Mouse (Mus musculus) forebrain, embryonic 10.5 days (tissue): ENCODE data around the gene Foxa3. TPM values are rescaled to one million over a fixed set of nuclear protein-coding genes. Genes with fewer than 3 reads are reported as not detected.
"Not testable (repeated sequence)": the region's sequence is repeated elsewhere in the genome, so short reads cannot be mapped to it uniquely, and the experiment has no call there.

Experiments
- DNase-seq: peaks from one replicate; pipeline ENCODE4 v3.0.0-alpha.2; 2017; ENCODE audit warnings: low spot score; ENCODE audit errors: extremely low spot score
- H3K27ac ChIP-seq: fragments of 300-500 bp; sonication (generic); 2 replicates; pipeline ENCODE4 v1.5.1; 2016; ENCODE audit warnings: mild to moderate bottlenecking
- H3K27me3 ChIP-seq: fragments of 300-500 bp; sonication (generic); 2 replicates; pipeline ENCODE4 v1.6.1; 2016; ENCODE audit warnings: mild to moderate bottlenecking; ENCODE audit not compliant: poor library complexity, severe bottlenecking
- H3K36me3 ChIP-seq: fragments of 300-500 bp; sonication (generic); replicated peaks from 2 replicates; pipeline ENCODE4 v1.6.1; 2016; ENCODE audit warnings: mild to moderate bottlenecking, moderate library complexity
- H3K4me1 ChIP-seq: fragments of 300-500 bp; sonication (generic); 2 replicates; pipeline ENCODE4 v1.6.1; 2016
- H3K4me3 ChIP-seq: fragments of 300-500 bp; sonication (generic); 2 replicates; pipeline ENCODE4 v1.5.1; 2016; ENCODE audit warnings: mild to moderate bottlenecking, moderate library complexity
- H3K9me3 ChIP-seq: fragments of 300-500 bp; sonication (generic); 2 replicates; pipeline ENCODE4 v1.6.1; 2016; ENCODE audit warnings: mild to moderate bottlenecking, moderate library complexity
- WGBS: fragments of 180-500 bp; shearing (Covaris S2); methylation state at CpG from one replicate; pipeline ENCODE4 v1.1.7; 2016; 5-methylcytosine and 5-hydroxymethylcytosine counted together
- polyA plus RNA-seq: library from polyadenylated mRNA; unstranded; fragments of >200 nt; fragmentation: Nextera tagmentation; extraction: Ambion mirVana; gene quantifications from 2 replicates; pipeline ENCODE4 v1.2.1, GENCODE M21; 2016

Foxa3 gene
- not detected in 2 replicates for polyA plus RNA-seq

GRCm38 (mm10) chr7:19023357-19023814, at the start of gene Foxa3:
Gene Foxa3 (minus strand): TSS chr7:19023538.
- Histone ChIP-seq H3K27me3 (peaks cover 42% of the 10 kb centered on the region), H3K36me3 (peaks cover under 1% of the 10 kb centered on the region; the same call in 1 of the 2 replicates), H3K9me3 (no peaks in the 10 kb centered on the region), H3K4me1 (peaks cover 34% of the 10 kb centered on the region), H3K4me3 (peak within 1 kb of the TSS; percentile 85), H3K27ac (peak within 1 kb of the TSS; percentile 93)
- no peak for DNase-seq
- 6% methylated on average over 30 of the region's 30 CpGs for WGBS

- H3K36me3 ChIP-seq, H3K27ac ChIP-seq, H3K4me1 ChIP-seq, H3K9me3 ChIP-seq, DNase-seq, H3K4me3 ChIP-seq: not testable (repeated sequence)
- WGBS: 62% methylated on average over 3 of the region's 3 CpGs
- peaks cover 21% of the 10 kb centered on the region for H3K27me3 ChIP-seq
Measured at GRCm38 (mm10) chr7:19071024-19071423, 47.7 kb upstream of the Foxa3 start.

GRCm38 (mm10) chr7:19069500-19069899, 46.2 kb upstream of the Foxa3 start:
- Histone ChIP-seq H3K4me3 (no peak overlapping the region), H3K27me3 (peaks cover 36% of the 10 kb centered on the region), H3K36me3 (no peaks in the 10 kb centered on the region), H3K4me1 (no peaks in the 10 kb centered on the region), H3K9me3 (peaks cover 3% of the 10 kb centered on the region; the same call in 1 of the 2 replicates), H3K27ac (no peak overlapping the region)
- no peak for DNase-seq
- 44% methylated on average over 3 of the region's 3 CpGs for WGBS

- WGBS: 12% methylated on average over 2 of the region's 2 CpGs
- Histone ChIP-seq H3K27ac (no peak overlapping the region), H3K36me3 (no peaks in the 10 kb centered on the region), H3K9me3 (peaks cover 3% of the 10 kb centered on the region; the same call in 1 of the 2 replicates), H3K4me1 (no peaks in the 10 kb centered on the region), H3K27me3 (peaks cover 42% of the 10 kb centered on the region), H3K4me3 (no peak overlapping the region)
- DNase-seq: peak; percentile 69
Measured at GRCm38 (mm10) chr7:19068707-19069106, 45.4 kb upstream of the Foxa3 start.

- H3K36me3 ChIP-seq: no peaks in the 10 kb centered on the region
- H3K27me3 ChIP-seq: peaks cover 42% of the 10 kb centered on the region
- peaks cover 3% of the 10 kb centered on the region; the same call in 1 of the 2 replicates for H3K9me3 ChIP-seq
- no peak overlapping the region for H3K27ac ChIP-seq
- WGBS: 73% methylated on average over 14 of the region's 14 CpGs
- no peaks in the 10 kb centered on the region for H3K4me1 ChIP-seq
- no peak overlapping the region for H3K4me3 ChIP-seq
- no peak for DNase-seq
Measured at GRCm38 (mm10) chr7:19067935-19068334, 44.6 kb upstream of the Foxa3 start.

- Histone ChIP-seq H3K27ac (no peak overlapping the region), H3K36me3 (no peaks in the 10 kb centered on the region), H3K4me3 (no peak overlapping the region), H3K4me1 (no peaks in the 10 kb centered on the region), H3K27me3 (peaks cover 42% of the 10 kb centered on the region), H3K9me3 (peaks cover 3% of the 10 kb centered on the region; the same call in 1 of the 2 replicates)
- no peak for DNase-seq
- 45% methylated on average over 14 of the region's 14 CpGs for WGBS
Measured at GRCm38 (mm10) chr7:19067063-19067462, 43.7 kb upstream of the Foxa3 start.

GRCm38 (mm10) chr7:19065896-19066295, 42.6 kb upstream of the Foxa3 start:
- Histone ChIP-seq H3K9me3 (peaks cover 3% of the 10 kb centered on the region; the same call in 1 of the 2 replicates), H3K36me3 (no peaks in the 10 kb centered on the region), H3K4me3 (peak overlapping the region; percentile 21; the same call in 1 of the 2 replicates), H3K4me1 (no peaks in the 10 kb centered on the region), H3K27me3 (peaks cover 42% of the 10 kb centered on the region), H3K27ac (no peak overlapping the region)
- WGBS: 50% methylated on average over 13 of the region's 13 CpGs
- DNase-seq: no peak

GRCm38 (mm10) chr7:19057405-19057804, 34.1 kb upstream of the Foxa3 start:
- WGBS: 91% methylated on average over 10 of the region's 10 CpGs
- Histone ChIP-seq H3K9me3 (no peaks in the 10 kb centered on the region; the same call in 1 of the 2 replicates), H3K4me3 (no peak overlapping the region), H3K27ac (no peak overlapping the region), H3K4me1 (peaks cover 14% of the 10 kb centered on the region), H3K27me3 (no peaks in the 10 kb centered on the region), H3K36me3 (peaks cover 36% of the 10 kb centered on the region)
- no peak for DNase-seq

- Histone ChIP-seq H3K9me3 (no peaks in the 10 kb centered on the region; the same call in 1 of the 2 replicates), H3K4me1 (peaks cover 14% of the 10 kb centered on the region), H3K27me3 (no peaks in the 10 kb centered on the region), H3K4me3 (no peak overlapping the region; the same call in 1 of the 2 replicates), H3K27ac (no peak overlapping the region), H3K36me3 (peaks cover 59% of the 10 kb centered on the region)
- no peak for DNase-seq
- 88% methylated on average over 8 of the region's 8 CpGs for WGBS
Measured at GRCm38 (mm10) chr7:19055108-19055507, 31.8 kb upstream of the Foxa3 start.

- no peaks in the 10 kb centered on the region for H3K27me3 ChIP-seq
- H3K27ac ChIP-seq: peak overlapping the region; percentile 67; the same call in 1 of the 2 replicates
- peak overlapping the region; percentile 42 for H3K4me3 ChIP-seq
- peaks cover 14% of the 10 kb centered on the region for H3K4me1 ChIP-seq
- peaks cover 63% of the 10 kb centered on the region for H3K36me3 ChIP-seq
- WGBS: 68% methylated on average over 9 of the region's 9 CpGs
- no peaks in the 10 kb centered on the region; the same call in 1 of the 2 replicates for H3K9me3 ChIP-seq
- DNase-seq: no peak
Measured at GRCm38 (mm10) chr7:19054777-19055076, 31.4 kb upstream of the Foxa3 start.

GRCm38 (mm10) chr7:19054047-19054776, 30.9 kb upstream of the Foxa3 start, which contains the start of gene Rsph6a:
Gene Rsph6a (plus strand): TSS chr7:19054690.
- Histone ChIP-seq H3K4me3 (peak within 1 kb of the TSS; percentile 42), H3K36me3 (peaks cover 68% of the 10 kb centered on the region), H3K4me1 (peaks cover 14% of the 10 kb centered on the region), H3K9me3 (no peaks in the 10 kb centered on the region; the same call in 1 of the 2 replicates), H3K27me3 (no peaks in the 10 kb centered on the region), H3K27ac (peak within 1 kb of the TSS; percentile 67)
- DNase-seq: peak; percentile 79
- 19% methylated on average over 33 of the region's 33 CpGs for WGBS

- 90% methylated on average over 7 of the region's 7 CpGs for WGBS
- no peak for DNase-seq
- peaks cover 79% of the 10 kb centered on the region for H3K36me3 ChIP-seq
Measured at GRCm38 (mm10) chr7:19053136-19053532, 29.8 kb upstream of the Foxa3 start.

More at GRCm38 (mm10) chr7:19053136-19053532, 29.8 kb upstream of the Foxa3 start:
- no peak overlapping the region for H3K4me3 ChIP-seq
- no peaks in the 10 kb centered on the region for H3K27me3 ChIP-seq
- H3K4me1 ChIP-seq: peaks cover 14% of the 10 kb centered on the region
- no peak overlapping the region for H3K27ac ChIP-seq
- no peaks in the 10 kb centered on the region; the same call in 1 of the 2 replicates for H3K9me3 ChIP-seq
